Mouse (Mus musculus): Measurements from ENCODE around the gene Gstp3. TPM values are rescaled to one million over a fixed set of nuclear protein-coding genes. Genes with fewer than 3 reads are reported as not detected.

The Gstp3 gene
- polyA plus RNA-seq, 1 experiment, result 0.09 TPM

- no peak for TF ChIP-seq MAX (IDR thresholded peaks at IDR 0.05)
- H3K4me3 ChIP-seq (ENCODE audit: insufficient read depth, poor library complexity, severe bottlenecking), result no peak overlapping the region
Observed at GRCm38 (mm10) chr19:4083316-4083715, 23.9 kb upstream of the Gstp3 start.

GRCm38 (mm10) chr19:4082219-4082965 lies 23.0 kb upstream of the Gstp3 start:
- no peaks in the 10 kb centered on the region for H3K79me2 ChIP-seq (ENCODE audit: control insufficient read depth, insufficient read depth)
- no peaks in the 10 kb centered on the region for H3K27me3 ChIP-seq (ENCODE audit: control insufficient read depth, insufficient read depth, insufficient read length)
- no peak overlapping the region for H3ac ChIP-seq (ENCODE audit: control insufficient read depth, insufficient read length, low read depth)
- H3K79me3 ChIP-seq (ENCODE audit: low read depth), result no peaks in the 10 kb centered on the region
- no peaks in the 10 kb centered on the region for H3K36me3 ChIP-seq (ENCODE audit: control insufficient read depth, insufficient read depth)
- no peak for TF ChIP-seq CTCF (IDR thresholded peaks at IDR 0.05; ENCODE audit: control insufficient read depth, insufficient read depth, insufficient read length)
- no peak for TF ChIP-seq MAX (IDR thresholded peaks at IDR 0.05)
- TF ChIP-seq MYOD1 (IDR thresholded peaks at IDR 0.05; ENCODE audit: control insufficient read depth, insufficient read length, low read depth), result no peak
- TF ChIP-seq MYOG (IDR thresholded peaks at IDR 0.05; ENCODE audit: control insufficient read depth, extremely low read depth, insufficient read length), result no peak
- TF ChIP-seq FOSL1 (IDR thresholded peaks at IDR 0.05; ENCODE audit: insufficient read depth, low read length, poor library complexity, severe bottlenecking), result no peak
- no peak for TF ChIP-seq USF1 (IDR thresholded peaks at IDR 0.05; ENCODE audit: low read depth)
- TF ChIP-seq CEBPB (IDR thresholded peaks at IDR 0.05; ENCODE audit: low read depth), result no peak
- H3K4me3 ChIP-seq (ENCODE audit: insufficient read depth, poor library complexity, severe bottlenecking), result no peak overlapping the region

More at GRCm38 (mm10) chr19:4083316-4083715, 23.9 kb upstream of the Gstp3 start:
- Histone ChIP-seq H3K79me2 (ENCODE audit: control insufficient read depth, insufficient read depth) (no peaks in the 10 kb centered on the region), H3ac (ENCODE audit: control insufficient read depth, insufficient read length, low read depth) (no peak overlapping the region), H3K79me3 (ENCODE audit: low read depth) (no peaks in the 10 kb centered on the region), H3K27me3 (ENCODE audit: control insufficient read depth, insufficient read depth, insufficient read length) (no peaks in the 10 kb centered on the region), H3K36me3 (ENCODE audit: control insufficient read depth, insufficient read depth) (no peaks in the 10 kb centered on the region)

GRCm38 (mm10) chr19:4081394-4081793 lies 22.0 kb upstream of the Gstp3 start, which contains the start of gene Cabp2:
TSS of gene Cabp2 (plus strand) at chr19:4081578.
- H3K79me2 ChIP-seq (ENCODE audit: control insufficient read depth, insufficient read depth), result no peaks in the 10 kb centered on the region
- H3K4me3 ChIP-seq (ENCODE audit: insufficient read depth, poor library complexity, severe bottlenecking), result no peak within 1 kb of the TSS
- no peak for TF ChIP-seq MYOG (IDR thresholded peaks at IDR 0.05; ENCODE audit: control insufficient read depth, extremely low read depth, insufficient read length)
- no peak for TF ChIP-seq USF1 (IDR thresholded peaks at IDR 0.05; ENCODE audit: low read depth)
- TF ChIP-seq FOSL1 (IDR thresholded peaks at IDR 0.05; ENCODE audit: insufficient read depth, low read length, poor library complexity, severe bottlenecking), result no peak
- no peak for TF ChIP-seq CEBPB (IDR thresholded peaks at IDR 0.05; ENCODE audit: low read depth)
- TF ChIP-seq CTCF (IDR thresholded peaks at IDR 0.05; ENCODE audit: control insufficient read depth, insufficient read depth, insufficient read length), result no peak
- H3ac ChIP-seq (ENCODE audit: control insufficient read depth, insufficient read length, low read depth), result no peak within 1 kb of the TSS
- H3K36me3 ChIP-seq (ENCODE audit: control insufficient read depth, insufficient read depth), result no peaks in the 10 kb centered on the region
- no peaks in the 10 kb centered on the region for H3K79me3 ChIP-seq (ENCODE audit: low read depth)
- no peaks in the 10 kb centered on the region for H3K27me3 ChIP-seq (ENCODE audit: control insufficient read depth, insufficient read depth, insufficient read length)

GRCm38 (mm10) chr19:4080511-4081009 lies 21.2 kb upstream of the Gstp3 start:
- TF ChIP-seq MAX (IDR thresholded peaks at IDR 0.05) (no peak), MYOG (IDR thresholded peaks at IDR 0.05; ENCODE audit: control insufficient read depth, extremely low read depth, insufficient read length) (no peak), CTCF (IDR thresholded peaks at IDR 0.05; ENCODE audit: control insufficient read depth, insufficient read depth, insufficient read length) (no peak), FOSL1 (IDR thresholded peaks at IDR 0.05; ENCODE audit: insufficient read depth, low read length, poor library complexity, severe bottlenecking) (no peak), MYOD1 (IDR thresholded peaks at IDR 0.05; ENCODE audit: control insufficient read depth, insufficient read length, low read depth) (no peak), USF1 (IDR thresholded peaks at IDR 0.05; ENCODE audit: low read depth) (no peak), CEBPB (IDR thresholded peaks at IDR 0.05; ENCODE audit: low read depth) (no peak)
- Histone ChIP-seq H3K79me2 (ENCODE audit: control insufficient read depth, insufficient read depth) (no peaks in the 10 kb centered on the region), H3K36me3 (ENCODE audit: control insufficient read depth, insufficient read depth) (no peaks in the 10 kb centered on the region), H3K27me3 (ENCODE audit: control insufficient read depth, insufficient read depth, insufficient read length) (no peaks in the 10 kb centered on the region), H3ac (ENCODE audit: control insufficient read depth, insufficient read length, low read depth) (no peak overlapping the region), H3K4me3 (ENCODE audit: insufficient read depth, poor library complexity, severe bottlenecking) (no peak overlapping the region), H3K79me3 (ENCODE audit: low read depth) (no peaks in the 10 kb centered on the region)

- TF ChIP-seq USF1 (IDR thresholded peaks at IDR 0.05; ENCODE audit: low read depth) (no peak), MYOG (IDR thresholded peaks at IDR 0.05; ENCODE audit: control insufficient read depth, extremely low read depth, insufficient read length) (no peak), MYOD1 (IDR thresholded peaks at IDR 0.05; ENCODE audit: control insufficient read depth, insufficient read length, low read depth) (no peak), CEBPB (IDR thresholded peaks at IDR 0.05; ENCODE audit: low read depth) (no peak), MAX (IDR thresholded peaks at IDR 0.05) (no peak), CTCF (IDR thresholded peaks at IDR 0.05; ENCODE audit: control insufficient read depth, insufficient read depth, insufficient read length) (no peak), FOSL1 (IDR thresholded peaks at IDR 0.05; ENCODE audit: insufficient read depth, low read length, poor library complexity, severe bottlenecking) (no peak)
- Histone ChIP-seq H3K79me2 (ENCODE audit: control insufficient read depth, insufficient read depth) (no peaks in the 10 kb centered on the region), H3K79me3 (ENCODE audit: low read depth) (no peaks in the 10 kb centered on the region), H3K27me3 (ENCODE audit: control insufficient read depth, insufficient read depth, insufficient read length) (no peaks in the 10 kb centered on the region), H3K4me3 (ENCODE audit: insufficient read depth, poor library complexity, severe bottlenecking) (no peak overlapping the region), H3K36me3 (ENCODE audit: control insufficient read depth, insufficient read depth) (no peaks in the 10 kb centered on the region), H3ac (ENCODE audit: control insufficient read depth, insufficient read length, low read depth) (no peak overlapping the region)
Observed at GRCm38 (mm10) chr19:4079594-4079993, 20.2 kb upstream of the Gstp3 start.

- TF ChIP-seq USF1 (IDR thresholded peaks at IDR 0.05; ENCODE audit: low read depth) (no peak), MYOD1 (IDR thresholded peaks at IDR 0.05; ENCODE audit: control insufficient read depth, insufficient read length, low read depth) (no peak), CTCF (IDR thresholded peaks at IDR 0.05; ENCODE audit: control insufficient read depth, insufficient read depth, insufficient read length) (no peak), CEBPB (IDR thresholded peaks at IDR 0.05; ENCODE audit: low read depth) (no peak), MAX (IDR thresholded peaks at IDR 0.05) (no peak), MYOG (IDR thresholded peaks at IDR 0.05; ENCODE audit: control insufficient read depth, extremely low read depth, insufficient read length) (no peak), FOSL1 (IDR thresholded peaks at IDR 0.05; ENCODE audit: insufficient read depth, low read length, poor library complexity, severe bottlenecking) (no peak)
- H3K36me3 ChIP-seq (ENCODE audit: control insufficient read depth, insufficient read depth), result no peaks in the 10 kb centered on the region
- H3K27me3 ChIP-seq (ENCODE audit: control insufficient read depth, insufficient read depth, insufficient read length), result no peaks in the 10 kb centered on the region
- H3K4me3 ChIP-seq (ENCODE audit: insufficient read depth, poor library complexity, severe bottlenecking), result no peak overlapping the region
- H3K79me2 ChIP-seq (ENCODE audit: control insufficient read depth, insufficient read depth), result no peaks in the 10 kb centered on the region
- no peaks in the 10 kb centered on the region for H3K79me3 ChIP-seq (ENCODE audit: low read depth)
- no peak overlapping the region for H3ac ChIP-seq (ENCODE audit: control insufficient read depth, insufficient read length, low read depth)
Observed at GRCm38 (mm10) chr19:4075531-4075930, 16.2 kb upstream of the Gstp3 start.

Measured in C2C12 (cell line).